Mouse (Mus musculus) liver, embryonic 14.5 days (tissue): ENCODE results near the gene Kcnv2.

Source experiments
- CTCF ChIP-seq: IDR thresholded peaks from 2 replicates; pipeline ENCODE4 v1.5.1; 2016; ENCODE audit warnings: antibody characterized with exemption, low read depth, control low read depth
- EP300 ChIP-seq: IDR thresholded peaks from 2 replicates; pipeline ENCODE4 v1.6.1; 2016; ENCODE audit warnings: antibody characterized with exemption, low read depth

DNA sequence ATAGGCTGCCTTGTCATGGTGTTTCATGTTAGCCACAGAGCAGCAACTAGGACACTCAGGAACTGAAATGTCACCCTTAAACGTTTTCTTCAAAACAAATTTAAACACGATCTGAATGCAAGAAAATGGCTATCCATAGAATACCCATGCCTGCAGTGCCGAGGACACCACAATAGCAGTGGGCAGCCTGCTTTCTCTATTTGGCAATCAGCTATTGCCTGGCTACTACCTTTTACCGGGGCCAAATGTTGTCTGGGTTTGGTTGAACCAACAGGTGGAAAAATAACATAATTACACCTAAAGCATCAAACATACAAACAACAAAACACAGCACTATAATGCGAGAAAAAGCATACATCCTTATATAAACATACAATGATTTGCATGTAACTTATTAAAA, 60.9 kb downstream of the Kcnv2 start:
- TF ChIP-seq CTCF (no peak), EP300 (no peak)
